Mouse (Mus musculus) embryonic fibroblast, embryonic 13.5 days (primary cell): ENCODE measurements around the gene Acvr1.

Source experiments
- CTCF ChIP-seq: IDR thresholded peaks from 2 replicates; pipeline ENCODE4 v1.5.1; 2011; ENCODE audit warnings: mild to moderate bottlenecking, control low read depth, low read length, moderate library complexity, borderline replicate concordance; ENCODE audit not compliant: insufficient read depth
- POLR2A ChIP-seq: IDR thresholded peaks from 2 replicates; pipeline ENCODE4 v1.6.1; 2011; ENCODE audit warnings: low read depth, mild to moderate bottlenecking, control low read depth, low read length, moderate library complexity

DNA sequence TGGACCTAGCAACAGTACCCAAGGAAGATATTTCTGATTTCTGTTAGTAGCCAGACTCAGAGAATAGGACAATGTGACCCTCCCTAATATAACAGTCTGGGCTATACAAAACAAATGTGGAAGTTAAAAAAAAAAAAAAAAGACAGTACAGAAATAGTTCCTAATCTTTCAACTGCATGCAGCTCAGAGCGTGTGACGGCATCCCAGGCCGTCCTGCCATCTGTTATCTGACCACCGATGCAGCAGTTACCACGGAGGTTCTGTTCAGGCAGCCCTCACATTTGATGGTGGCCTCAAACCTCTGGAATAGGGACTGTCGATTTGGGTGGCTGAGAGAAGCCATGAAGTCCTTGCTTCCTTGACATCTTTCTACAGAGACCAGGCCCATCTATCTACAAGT, 22.6 kb downstream of the Acvr1 start:
- TF ChIP-seq CTCF (no peak), POLR2A (no peak)
